Mouse (Mus musculus) liver, adult 2 months (tissue): ENCODE measurements at regions not wholly inside any gene's neighbourhood (a gene's known extent, or its start where the extent isn't known, plus 50 kb on each side); places are given as distances from the start of the nearest gene placed in this dataset.

ENCODE experiments used
- CTCF ChIP-seq: fragments of 200-500 bp; IDR thresholded peaks from 2 replicates; pipeline ENCODE4 v1.5.1; 2011; ENCODE audit warnings: low read depth, low read length, control low read depth
- POLR2A ChIP-seq: fragments of 200-500 bp; IDR thresholded peaks from 2 replicates; pipeline ENCODE4 v1.6.1; 2011; ENCODE audit warnings: low read length, control low read depth; ENCODE audit not compliant: insufficient read depth; ENCODE audit errors: extremely low read depth

GRCm38 (mm10) chr1:13467886-13468630, 2054.2 kb downstream of the A830018L16Rik start:
- TF ChIP-seq CTCF (no peak), POLR2A (no peak)
